Mouse (Mus musculus) G1E (cell line): ENCODE data around the gene E2f8. TPM values are rescaled to one million over a fixed set of nuclear protein-coding genes. Genes with fewer than 3 reads are reported as not detected.

ENCODE experiments used
- ATAC-seq: 2 replicates; pipeline ENCODE4 v1.8.0; 2016; ENCODE audit warnings: mild to moderate bottlenecking; ENCODE audit not compliant: insufficient number of reproducible peaks, poor library complexity, low FRiP score, severe bottlenecking; ENCODE audit errors: extremely low read depth
- DNase-seq: peaks from one replicate; pipeline ENCODE4 v3.0.0; 2012; ENCODE audit warnings: low spot score
- H3K27me3 ChIP-seq: 2 replicates; pipeline ENCODE4 v1.6.1; 2012; ENCODE audit warnings: mild to moderate bottlenecking, low read length, inconsistent platforms; ENCODE audit not compliant: insufficient read depth
- H3K36me3 ChIP-seq: replicated peaks from 2 replicates; pipeline ENCODE3; 2012; ENCODE audit warnings: mild to moderate bottlenecking, inconsistent platforms
- H3K4me1 ChIP-seq: 2 replicates; pipeline ENCODE4 v1.6.1; 2012; ENCODE audit warnings: low read depth, low read length, inconsistent platforms, mixed read lengths; ENCODE audit not compliant: insufficient read depth
- H3K4me3 ChIP-seq: 2 replicates; pipeline ENCODE4 v1.5.1; 2012; ENCODE audit warnings: low read depth, mild to moderate bottlenecking, inconsistent platforms, low read length, moderate library complexity, mixed read lengths
- H3K9me3 ChIP-seq: replicated peaks from 2 replicates; pipeline ENCODE4 v1.6.1; 2012; ENCODE audit warnings: inconsistent platforms
- CTCF ChIP-seq: IDR thresholded peaks from 2 replicates; pipeline ENCODE4 v1.5.1; 2012; ENCODE audit warnings: low read depth, low read length, inconsistent platforms, mixed read lengths
- GATA1 ChIP-seq: IDR thresholded peaks from 2 replicates; pipeline ENCODE4 v1.6.1; 2012; ENCODE audit warnings: borderline replicate concordance, low read length, inconsistent platforms, mixed read lengths
- GATA2 ChIP-seq: IDR thresholded peaks from 2 replicates; pipeline ENCODE4 v1.6.1; 2012; ENCODE audit warnings: low read depth, low read length, inconsistent platforms, borderline replicate concordance
- POLR2AphosphoS5 ChIP-seq: IDR thresholded peaks from 2 replicates; pipeline ENCODE4 v1.6.1; 2012; ENCODE audit warnings: low read depth, low read length, inconsistent platforms; ENCODE audit not compliant: insufficient replicate concordance
- TAL1 ChIP-seq: conservative IDR thresholded peaks from 2 replicates; pipeline ENCODE4 v1.6.1; 2012; ENCODE audit warnings: low read depth, low read length, inconsistent platforms, mixed read lengths
- polyA plus RNA-seq: library from polyadenylated mRNA; stranded (reverse); fragments of >175 nt; gene quantifications from 2 replicates; pipeline ENCODE4 v1.2.3, GENCODE M21; 2012
- total RNA-seq, 2 experiments: library from RNA; stranded (forward) in 1 of 2; stranded (reverse) in 1 of 2; fragments of 200-1000 nt in 1 of 2; fragments of >200 nt in 1 of 2; fragmentation: Nextera tagmentation in 1 of 2; gene quantifications; 2 replicates each; pipeline ENCODE4 v1.2.3; 2014 to 2017

E2f8 gene
- total and polyA plus RNA-seq, 3 experiments: 25.0 to 133 (median 35.0) TPM

GRCm38 (mm10) chr7:48853496-48853895 is 27.9 kb downstream of the E2f8 start:
- DNase-seq (no peak), ATAC-seq (no peak)
- H3K9me3 ChIP-seq: no peaks in the 10 kb centered on the region
- no peaks in the 10 kb centered on the region for H3K36me3 ChIP-seq
- no peaks in the 10 kb centered on the region for H3K27me3 ChIP-seq
- TF ChIP-seq CTCF: no peak
- no peak for TF ChIP-seq GATA2
- no peak for TF ChIP-seq GATA1
- no peak for TF ChIP-seq TAL1
- TF ChIP-seq POLR2AphosphoS5: no peak
- no peaks in the 10 kb centered on the region for H3K4me1 ChIP-seq
- no peak overlapping the region for H3K4me3 ChIP-seq

- ATAC-seq (no peak), DNase-seq (no peak)
- Histone ChIP-seq H3K27me3 (no peaks in the 10 kb centered on the region), H3K9me3 (no peaks in the 10 kb centered on the region), H3K4me3 (no peak overlapping the region), H3K4me1 (no peaks in the 10 kb centered on the region), H3K36me3 (no peaks in the 10 kb centered on the region)
- no peak for TF ChIP-seq GATA1
- TF ChIP-seq TAL1: no peak
- TF ChIP-seq CTCF: no peak
- no peak for TF ChIP-seq GATA2
- TF ChIP-seq POLR2AphosphoS5: no peak
Observed at GRCm38 (mm10) chr7:48851529-48852104, 29.8 kb downstream of the E2f8 start.

- no peak within 1 kb of the TSS for H3K4me3 ChIP-seq
- no peak for ATAC-seq
- TF ChIP-seq CTCF (no peak), GATA1 (no peak), TAL1 (no peak), POLR2AphosphoS5 (no peak), GATA2 (no peak)
- no peaks in the 10 kb centered on the region for H3K27me3 ChIP-seq
- no peaks in the 10 kb centered on the region for H3K9me3 ChIP-seq
- no peaks in the 10 kb centered on the region for H3K4me1 ChIP-seq
- no peak for DNase-seq
- no peaks in the 10 kb centered on the region for H3K36me3 ChIP-seq
Observed at GRCm38 (mm10) chr7:48847820-48848650, 33.4 kb downstream of the E2f8 start, which contains the start of gene Csrp3. Csrp3 (minus strand) TSS chr7:48848033.

GRCm38 (mm10) chr7:48846755-48847154 is 34.6 kb downstream of the E2f8 start:
- no peaks in the 10 kb centered on the region for H3K27me3 ChIP-seq
- no peak overlapping the region for H3K4me3 ChIP-seq
- no peak for ATAC-seq
- H3K36me3 ChIP-seq: no peaks in the 10 kb centered on the region
- no peaks in the 10 kb centered on the region for H3K4me1 ChIP-seq
- no peaks in the 10 kb centered on the region for H3K9me3 ChIP-seq
- DNase-seq: no peak
- TF ChIP-seq TAL1: no peak
- no peak for TF ChIP-seq POLR2AphosphoS5
- TF ChIP-seq CTCF: no peak
- no peak for TF ChIP-seq GATA2
- no peak for TF ChIP-seq GATA1

GRCm38 (mm10) chr7:48845213-48845973 is 36.0 kb downstream of the E2f8 start:
- no peak overlapping the region for H3K4me3 ChIP-seq
- no peaks in the 10 kb centered on the region for H3K27me3 ChIP-seq
- H3K4me1 ChIP-seq: no peaks in the 10 kb centered on the region
- no peak for ATAC-seq
- no peak for DNase-seq
- H3K9me3 ChIP-seq: no peaks in the 10 kb centered on the region
- no peaks in the 10 kb centered on the region for H3K36me3 ChIP-seq
- TF ChIP-seq GATA1 (no peak), GATA2 (no peak), TAL1 (no peak), POLR2AphosphoS5 (no peak), CTCF (no peak)

GRCm38 (mm10) chr7:48843541-48843940 is 37.9 kb downstream of the E2f8 start:
- TF ChIP-seq GATA2 (no peak), CTCF (no peak), POLR2AphosphoS5 (no peak), TAL1 (no peak), GATA1 (no peak)
- no peak for ATAC-seq
- no peak overlapping the region for H3K4me3 ChIP-seq
- H3K9me3 ChIP-seq: no peaks in the 10 kb centered on the region
- DNase-seq: no peak
- no peaks in the 10 kb centered on the region for H3K36me3 ChIP-seq
- H3K27me3 ChIP-seq: peaks cover 3% of the 10 kb centered on the region; the same call in 1 of the 2 replicates
- H3K4me1 ChIP-seq: no peaks in the 10 kb centered on the region
